Mouse (Mus musculus): Measurements from ENCODE around the gene Dock3. TPM values are rescaled to one million over a fixed set of nuclear protein-coding genes. Genes with fewer than 3 reads are reported as not detected.

Gene Dock3
- polyA plus RNA-seq, 1 experiment from 2014 or later, result 0.56 TPM

GRCm38 (mm10) chr9:107263912-107264311 lies 32.2 kb upstream of the Dock3 start:
- H3K4me3 ChIP-seq (ENCODE audit: low read depth, low read length), result no peak overlapping the region
- H3K4me2 ChIP-seq, result no peak overlapping the region
- no peaks in the 10 kb centered on the region for H3K36me3 ChIP-seq (ENCODE audit: control insufficient read depth, insufficient read depth, low read length)
- H3K27ac ChIP-seq (ENCODE audit: low read depth, low read length), result no peak overlapping the region
- 81% methylated on average over 5 of the region's 5 CpGs for WGBS (ENCODE audit: insufficient replicate concordance)
- 0 out of 2 replicates have a peak, but pooled peaks cover 4% of the 10 kb centered on the region for H3K27me3 ChIP-seq (ENCODE audit: control insufficient read depth, insufficient read depth, low read length)
- no peaks in the 10 kb centered on the region for H3K9me3 ChIP-seq (replicated peaks; ENCODE audit: control insufficient read depth, low read length)
- no peak for ATAC-seq (replicated peaks; ENCODE audit: insufficient number of reproducible peaks, low FRiP score, low TSS enrichment)
- no peak overlapping the region for H3K9ac ChIP-seq (ENCODE audit: low read depth, low read length)
- H3K4me1 ChIP-seq (ENCODE audit: control insufficient read depth, insufficient read depth, low read length), result peaks cover 3% of the 10 kb centered on the region; the same call in 1 of the 2 replicates

GRCm38 (mm10) chr9:107262375-107262774 lies 30.7 kb upstream of the Dock3 start:
- WGBS (ENCODE audit: insufficient replicate concordance), result 76% methylated on average over 7 of the region's 7 CpGs
- no peak overlapping the region for H3K27ac ChIP-seq (ENCODE audit: low read depth, low read length)
- H3K9ac ChIP-seq (ENCODE audit: low read depth, low read length), result no peak overlapping the region
- H3K4me3 ChIP-seq (ENCODE audit: low read depth, low read length), result no peak overlapping the region
- H3K4me1 ChIP-seq (ENCODE audit: control insufficient read depth, insufficient read depth, low read length), result peaks cover 3% of the 10 kb centered on the region; the same call in 1 of the 2 replicates
- no peaks in the 10 kb centered on the region for H3K36me3 ChIP-seq (ENCODE audit: control insufficient read depth, insufficient read depth, low read length)
- no peak overlapping the region for H3K4me2 ChIP-seq
- H3K9me3 ChIP-seq (replicated peaks; ENCODE audit: control insufficient read depth, low read length), result no peaks in the 10 kb centered on the region
- H3K27me3 ChIP-seq (ENCODE audit: control insufficient read depth, insufficient read depth, low read length), result 0 out of 2 replicates have a peak, but pooled peaks cover 4% of the 10 kb centered on the region
- ATAC-seq (replicated peaks; ENCODE audit: insufficient number of reproducible peaks, low FRiP score, low TSS enrichment), result no peak

- no peak overlapping the region for H3K4me2 ChIP-seq
- H3K9me3 ChIP-seq (replicated peaks; ENCODE audit: control insufficient read depth, low read length), result no peaks in the 10 kb centered on the region
- peaks cover 3% of the 10 kb centered on the region; the same call in 1 of the 2 replicates for H3K4me1 ChIP-seq (ENCODE audit: control insufficient read depth, insufficient read depth, low read length)
- no peaks in the 10 kb centered on the region for H3K36me3 ChIP-seq (ENCODE audit: control insufficient read depth, insufficient read depth, low read length)
- no peak overlapping the region for H3K27ac ChIP-seq (ENCODE audit: low read depth, low read length)
- WGBS (ENCODE audit: insufficient replicate concordance), result 65% methylated on average over 6 of the region's 6 CpGs
- no peak for ATAC-seq (replicated peaks; ENCODE audit: insufficient number of reproducible peaks, low FRiP score, low TSS enrichment)
- no peak overlapping the region for H3K9ac ChIP-seq (ENCODE audit: low read depth, low read length)
- H3K4me3 ChIP-seq (ENCODE audit: low read depth, low read length), result no peak overlapping the region
- 0 out of 2 replicates have a peak, but pooled peaks cover 4% of the 10 kb centered on the region for H3K27me3 ChIP-seq (ENCODE audit: control insufficient read depth, insufficient read depth, low read length)
Measured at GRCm38 (mm10) chr9:107261792-107262191, 30.1 kb upstream of the Dock3 start.

GRCm38 (mm10) chr9:107260836-107261235 lies 29.1 kb upstream of the Dock3 start:
- Histone ChIP-seq H3K36me3 (ENCODE audit: control insufficient read depth, insufficient read depth, low read length) (no peaks in the 10 kb centered on the region), H3K9ac (ENCODE audit: low read depth, low read length) (no peak overlapping the region), H3K9me3 (replicated peaks; ENCODE audit: control insufficient read depth, low read length) (no peaks in the 10 kb centered on the region), H3K27me3 (ENCODE audit: control insufficient read depth, insufficient read depth, low read length) (0 out of 2 replicates have a peak, but pooled peaks cover 4% of the 10 kb centered on the region), H3K4me3 (ENCODE audit: low read depth, low read length) (no peak overlapping the region), H3K27ac (ENCODE audit: low read depth, low read length) (no peak overlapping the region), H3K4me1 (ENCODE audit: control insufficient read depth, insufficient read depth, low read length) (peaks cover 3% of the 10 kb centered on the region; the same call in 1 of the 2 replicates), H3K4me2 (no peak overlapping the region)
- ATAC-seq (replicated peaks; ENCODE audit: insufficient number of reproducible peaks, low FRiP score, low TSS enrichment), result no peak
- WGBS (ENCODE audit: insufficient replicate concordance), result 60% methylated on average over 8 of the region's 8 CpGs

GRCm38 (mm10) chr9:107260429-107260828 lies 28.7 kb upstream of the Dock3 start:
- Histone ChIP-seq H3K36me3 (ENCODE audit: control insufficient read depth, insufficient read depth, low read length) (no peaks in the 10 kb centered on the region), H3K9me3 (replicated peaks; ENCODE audit: control insufficient read depth, low read length) (no peaks in the 10 kb centered on the region), H3K4me2 (no peak overlapping the region), H3K27me3 (ENCODE audit: control insufficient read depth, insufficient read depth, low read length) (0 out of 2 replicates have a peak, but pooled peaks cover 4% of the 10 kb centered on the region), H3K4me1 (ENCODE audit: control insufficient read depth, insufficient read depth, low read length) (peaks cover 3% of the 10 kb centered on the region; the same call in 1 of the 2 replicates), H3K4me3 (ENCODE audit: low read depth, low read length) (no peak overlapping the region), H3K9ac (ENCODE audit: low read depth, low read length) (no peak overlapping the region), H3K27ac (ENCODE audit: low read depth, low read length) (no peak overlapping the region)
- WGBS (ENCODE audit: insufficient replicate concordance), result 66% methylated on average over 2 of the region's 2 CpGs
- ATAC-seq (replicated peaks; ENCODE audit: insufficient number of reproducible peaks, low FRiP score, low TSS enrichment), result no peak

- ATAC-seq (replicated peaks; ENCODE audit: insufficient number of reproducible peaks, low FRiP score, low TSS enrichment), result no peak
- WGBS (ENCODE audit: insufficient replicate concordance), result 40% methylated on average over 6 of the region's 6 CpGs
- Histone ChIP-seq H3K27me3 (ENCODE audit: control insufficient read depth, insufficient read depth, low read length) (0 out of 2 replicates have a peak, but pooled peaks cover 4% of the 10 kb centered on the region), H3K4me3 (ENCODE audit: low read depth, low read length) (no peak overlapping the region), H3K4me1 (ENCODE audit: control insufficient read depth, insufficient read depth, low read length) (peaks cover 3% of the 10 kb centered on the region; the same call in 1 of the 2 replicates), H3K27ac (ENCODE audit: low read depth, low read length) (no peak overlapping the region; the same call in 1 of the 2 replicates), H3K9ac (ENCODE audit: low read depth, low read length) (peak overlapping the region; percentile 23; the same call in 1 of the 2 replicates), H3K4me2 (peak overlapping the region; percentile 4; the same call in 1 of the 2 replicates), H3K9me3 (replicated peaks; ENCODE audit: control insufficient read depth, low read length) (no peaks in the 10 kb centered on the region), H3K36me3 (ENCODE audit: control insufficient read depth, insufficient read depth, low read length) (no peaks in the 10 kb centered on the region)
Measured at GRCm38 (mm10) chr9:107259571-107259970, 27.9 kb upstream of the Dock3 start.

- Histone ChIP-seq H3K4me2 (no peak overlapping the region), H3K4me1 (ENCODE audit: control insufficient read depth, insufficient read depth, low read length) (peaks cover 7% of the 10 kb centered on the region; the same call in 1 of the 2 replicates), H3K4me3 (ENCODE audit: low read depth, low read length) (no peak overlapping the region), H3K36me3 (ENCODE audit: control insufficient read depth, insufficient read depth, low read length) (no peaks in the 10 kb centered on the region), H3K27ac (ENCODE audit: low read depth, low read length) (no peak overlapping the region), H3K9me3 (replicated peaks; ENCODE audit: control insufficient read depth, low read length) (no peaks in the 10 kb centered on the region), H3K9ac (ENCODE audit: low read depth, low read length) (no peak overlapping the region), H3K27me3 (ENCODE audit: control insufficient read depth, insufficient read depth, low read length) (no peaks in the 10 kb centered on the region)
- 61% methylated on average over 3 of the region's 3 CpGs for WGBS (ENCODE audit: insufficient replicate concordance)
- no peak for ATAC-seq (replicated peaks; ENCODE audit: insufficient number of reproducible peaks, low FRiP score, low TSS enrichment)
Measured at GRCm38 (mm10) chr9:107255596-107255995, 23.9 kb upstream of the Dock3 start.

- 78% methylated on average over 3 of the region's 3 CpGs for WGBS (ENCODE audit: insufficient replicate concordance)
- Histone ChIP-seq H3K36me3 (ENCODE audit: control insufficient read depth, insufficient read depth, low read length) (no peaks in the 10 kb centered on the region), H3K27me3 (ENCODE audit: control insufficient read depth, insufficient read depth, low read length) (no peaks in the 10 kb centered on the region), H3K27ac (ENCODE audit: low read depth, low read length) (no peak overlapping the region), H3K9ac (ENCODE audit: low read depth, low read length) (no peak overlapping the region), H3K4me2 (no peak overlapping the region), H3K9me3 (replicated peaks; ENCODE audit: control insufficient read depth, low read length) (no peaks in the 10 kb centered on the region), H3K4me3 (ENCODE audit: low read depth, low read length) (no peak overlapping the region), H3K4me1 (ENCODE audit: control insufficient read depth, insufficient read depth, low read length) (peaks cover 6% of the 10 kb centered on the region; the same call in 1 of the 2 replicates)
- ATAC-seq (replicated peaks; ENCODE audit: insufficient number of reproducible peaks, low FRiP score, low TSS enrichment), result no peak
Measured at GRCm38 (mm10) chr9:107254925-107255324, 23.2 kb upstream of the Dock3 start.

GRCm38 (mm10) chr9:107254476-107254875 lies 22.8 kb upstream of the Dock3 start:
- no peak overlapping the region for H3K9ac ChIP-seq (ENCODE audit: low read depth, low read length)
- WGBS (ENCODE audit: insufficient replicate concordance), result 69% methylated on average over 12 of the region's 12 CpGs
- H3K4me3 ChIP-seq (ENCODE audit: low read depth, low read length), result no peak overlapping the region
- 0 out of 2 replicates have a peak, but pooled peaks cover 4% of the 10 kb centered on the region for H3K4me1 ChIP-seq (ENCODE audit: control insufficient read depth, insufficient read depth, low read length)
- no peak for ATAC-seq (replicated peaks; ENCODE audit: insufficient number of reproducible peaks, low FRiP score, low TSS enrichment)
- no peak overlapping the region for H3K27ac ChIP-seq (ENCODE audit: low read depth, low read length)
- no peaks in the 10 kb centered on the region for H3K36me3 ChIP-seq (ENCODE audit: control insufficient read depth, insufficient read depth, low read length)
- H3K9me3 ChIP-seq (replicated peaks; ENCODE audit: control insufficient read depth, low read length), result no peaks in the 10 kb centered on the region
- no peaks in the 10 kb centered on the region for H3K27me3 ChIP-seq (ENCODE audit: control insufficient read depth, insufficient read depth, low read length)
- H3K4me2 ChIP-seq, result no peak overlapping the region
